24 mouse cellular contexts compared by ENCODE assay signal in genomic region chr15:10928633-10929270, GRCm38 (mm10). TPM values are rescaled to one million over a fixed set of nuclear protein-coding genes. Genes with fewer than 3 reads are reported as not detected.
"Had no signal": no experiment of that assay in that cellular context is flagged by ENCODE, and none has a peak within 500 bp of the region (broad histone marks: within the 10 kb centered on the region; RNA-seq: fewer than 3 reads in every experiment).

No protein-coding gene starts in this region.

- DNase-seq: kidney, adult 8-10 months; kidney, postnatal 10 days; kidney, postnatal 36 days; layer of hippocampus, postnatal 36 days; liver, postnatal 0 days; lung, embryonic 14.5 days; retina, postnatal 1 day; right cerebral cortex, postnatal 25 days; spleen, adult 18-20 months; thymus, postnatal 25 days had no signal

- H3K9me3 ChIP-seq: kidney, embryonic 15.5 days; limb, embryonic 12.5 days; midbrain, embryonic 12.5 days; midbrain, embryonic 15.5 days; neural tube, embryonic 13.5 days; stomach, embryonic 15.5 days had no signal

- H3K4me3 ChIP-seq: kidney, embryonic 15.5 days; left cerebral cortex, adult 2 months; limb, embryonic 12.5 days; midbrain, embryonic 12.5 days; midbrain, embryonic 15.5 days; neural tube, embryonic 13.5 days; stomach, embryonic 15.5 days had no signal

- H3K27ac ChIP-seq: kidney, embryonic 15.5 days; left cerebral cortex, adult 2 months; limb, embryonic 12.5 days; liver, embryonic 14.5 days; macrophage; midbrain, embryonic 12.5 days; midbrain, embryonic 15.5 days; neural tube, embryonic 13.5 days; stomach, embryonic 15.5 days had no signal

- H3K9ac ChIP-seq: kidney, embryonic 15.5 days; limb, embryonic 12.5 days; liver, embryonic 14.5 days; liver, postnatal 0 days; lung, embryonic 14.5 days; midbrain, embryonic 12.5 days; midbrain, embryonic 15.5 days; neural tube, embryonic 13.5 days; stomach, embryonic 15.5 days had no signal

- H3K27me3 ChIP-seq: kidney, embryonic 15.5 days; limb, embryonic 12.5 days; midbrain, embryonic 12.5 days; midbrain, embryonic 15.5 days; neural tube, embryonic 13.5 days; stomach, embryonic 15.5 days had no signal

- ATAC-seq: liver, postnatal 0 days; lung, postnatal 0 days; midbrain, embryonic 15.5 days had no signal

- H3K4me2 ChIP-seq: kidney, embryonic 15.5 days; limb, embryonic 12.5 days; liver, embryonic 11.5 days; lung, embryonic 14.5 days; midbrain, embryonic 12.5 days; midbrain, embryonic 15.5 days; neural tube, embryonic 13.5 days; stomach, embryonic 15.5 days had no signal

- H3K4me1 ChIP-seq: kidney, embryonic 15.5 days; limb, embryonic 12.5 days; midbrain, embryonic 12.5 days; midbrain, embryonic 15.5 days; neural tube, embryonic 13.5 days; stomach, embryonic 15.5 days had no signal

- H3K36me3 ChIP-seq: kidney, embryonic 15.5 days; limb, embryonic 12.5 days; midbrain, embryonic 12.5 days; midbrain, embryonic 15.5 days; neural tube, embryonic 13.5 days; stomach, embryonic 15.5 days had no signal

RNA-seq across cellular contexts. Expression of gene C1qtnf3, which starts 23.4 kb away (rescaled TPM):
- total RNA-seq: layer of hippocampus, postnatal 36 days; left cerebral cortex, postnatal 36 days; megakaryocyte, adult 5-6 weeks; neutrophil, adult 5-6 weeks had no signal
- polyA plus RNA-seq: macrophage had no signal
